Mouse (Mus musculus): ENCODE measurements at regions not wholly inside any gene's neighbourhood (a gene's known extent, or its start where the extent isn't known, plus 50 kb on each side); places are given as distances from the start of the nearest gene placed in this dataset.

- no peak for TF ChIP-seq POLR2A (IDR thresholded peaks at IDR 0.05; ENCODE audit: borderline replicate concordance, insufficient read depth, low read length)
- TF ChIP-seq CTCF (IDR thresholded peaks at IDR 0.05; ENCODE audit: borderline replicate concordance, insufficient read depth, low read depth, low read length) = no peak
- H3K27ac ChIP-seq (ENCODE audit: insufficient read depth, low read length) = no peak overlapping the region
- no peak for DNase-seq
- no peaks in the 10 kb centered on the region for H3K27me3 ChIP-seq (ENCODE audit: control insufficient read depth, insufficient read depth, low read length)
- no peak overlapping the region for H3K4me3 ChIP-seq (replicated peaks; ENCODE audit: insufficient read depth, low read depth, low read length)
- H3K4me1 ChIP-seq (ENCODE audit: control insufficient read depth, insufficient read depth, low read length) = no peaks in the 10 kb centered on the region
- 44% methylated on average over 11 of the region's 11 CpGs for WGBS
Measured at GRCm38 (mm10) chr6:33189521-33190246, 59.2 kb upstream of the Exoc4 start.

DNA sequence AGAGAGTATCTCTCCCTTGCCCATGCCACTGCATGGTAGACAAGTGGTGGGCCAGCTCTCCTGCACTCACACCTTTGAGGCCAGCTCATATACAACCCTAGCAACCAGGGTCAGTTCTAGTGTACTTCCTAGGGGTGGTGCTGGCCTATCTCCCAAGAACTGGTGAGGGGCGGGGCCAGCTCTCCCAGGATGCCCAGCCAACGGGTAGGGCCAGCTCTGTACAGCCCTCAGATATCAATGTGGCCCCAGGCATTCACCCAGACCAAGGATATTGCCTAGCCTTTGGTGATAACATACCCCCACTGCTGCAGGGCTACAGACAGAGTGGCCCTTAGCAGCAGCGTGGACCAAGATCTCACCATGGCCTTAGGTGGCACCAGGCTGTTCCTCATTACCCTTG is 55.1 kb upstream of the Exoc4 start:
- DNase-seq = no peak
- 73% methylated on average over 3 of the region's 3 CpGs for WGBS
- Histone ChIP-seq H3K27ac (ENCODE audit: insufficient read depth, low read length) (no peak overlapping the region), H3K4me1 (ENCODE audit: control insufficient read depth, insufficient read depth, low read length) (no peaks in the 10 kb centered on the region), H3K27me3 (ENCODE audit: control insufficient read depth, insufficient read depth, low read length) (no peaks in the 10 kb centered on the region), H3K4me3 (replicated peaks; ENCODE audit: insufficient read depth, low read depth, low read length) (no peak overlapping the region)
- TF ChIP-seq POLR2A (IDR thresholded peaks at IDR 0.05; ENCODE audit: borderline replicate concordance, insufficient read depth, low read length) = no peak
- TF ChIP-seq CTCF (IDR thresholded peaks at IDR 0.05; ENCODE audit: borderline replicate concordance, insufficient read depth, low read depth, low read length) = no peak
